Mouse (Mus musculus): Measurements from ENCODE around the gene Gyg.

GRCm38 (mm10) chr3:20119044-20119591 is 36.0 kb downstream of the Gyg start:
- TF ChIP-seq GATA1 (IDR thresholded peaks at IDR 0.05; ENCODE audit: borderline replicate concordance, low read length) (no peak), FLI1 (IDR thresholded peaks at IDR 0.05; ENCODE audit: low read length) (no peak)
